Mouse (Mus musculus) ES-E14 (cell line): ENCODE measurements at regions not wholly inside any gene's neighbourhood (a gene's known extent, or its start where the extent isn't known, plus 50 kb on each side); places are given as distances from the start of the nearest gene placed in this dataset.

Experiments used
- CHD2 ChIP-seq: IDR thresholded peaks from 2 replicates; pipeline ENCODE4 v1.6.1; 2014; ENCODE audit warnings: mild to moderate bottlenecking, low read depth, low read length, inconsistent platforms
- HCFC1 ChIP-seq: IDR thresholded peaks from 2 replicates; pipeline ENCODE4 v1.6.1; 2012; ENCODE audit warnings: low read length, inconsistent platforms, borderline replicate concordance; ENCODE audit not compliant: insufficient read depth
- ZC3H11A ChIP-seq: IDR thresholded peaks from 2 replicates; pipeline ENCODE4 v1.6.1; 2012; ENCODE audit warnings: low read depth, mild to moderate bottlenecking, inconsistent platforms, low read length, borderline replicate concordance
- ZNF384 ChIP-seq: IDR thresholded peaks from 2 replicates; pipeline ENCODE4 v1.6.1; 2012; ENCODE audit warnings: low read depth, low read length, inconsistent platforms

- TF ChIP-seq ZC3H11A (no peak), ZNF384 (no peak), CHD2 (no peak), HCFC1 (no peak)
Measured at GRCm38 (mm10) chr4:54531739-54532138, 413.1 kb upstream of the Zfp462 start.
